Mouse (Mus musculus): Measurements from ENCODE around the gene Ccr6. TPM values are rescaled to one million over a fixed set of nuclear protein-coding genes. Genes with fewer than 3 reads are reported as not detected.

The Ccr6 gene
- polyA plus RNA-seq, 1 experiment from 2014 or later = not detected

Other genes with a start within 250 kb of the Ccr6 start
- gene Gm49673, start 88.3 kb upstream of the Ccr6 start, polyA plus RNA-seq (2015; fragmentation: Nextera tagmentation; extraction: Ambion mirVana) = 0.14 and 0.48 TPM in 2 replicates
- gene Rnaset2a, start 87.9 kb upstream of the Ccr6 start, polyA plus RNA-seq (2015; fragmentation: Nextera tagmentation; extraction: Ambion mirVana) = 12.0 and 12.1 TPM in 2 replicates
- 23.6 and 27.2 TPM in 2 replicates for gene Fgfr1op, start 70.5 kb upstream of the Ccr6 start, polyA plus RNA-seq (2015; fragmentation: Nextera tagmentation; extraction: Ambion mirVana)
- gene Mpc1, start 46.9 kb downstream of the Ccr6 start, polyA plus RNA-seq (2015; fragmentation: Nextera tagmentation; extraction: Ambion mirVana) = 303 and 312 TPM in 2 replicates
- 148 and 157 TPM in 2 replicates for gene Sft2d1, start 75.1 kb downstream of the Ccr6 start, polyA plus RNA-seq (2015; fragmentation: Nextera tagmentation; extraction: Ambion mirVana)
- 11.5 and 12.8 TPM in 2 replicates for gene Prr18, start 101.4 kb downstream of the Ccr6 start, polyA plus RNA-seq (2015; fragmentation: Nextera tagmentation; extraction: Ambion mirVana)
- 0.51 and 0.63 TPM in 2 replicates for gene T2, start 119.9 kb downstream of the Ccr6 start, polyA plus RNA-seq (2015; fragmentation: Nextera tagmentation; extraction: Ambion mirVana)
- 0.46 and 0.54 TPM in 2 replicates for gene T, start 198.4 kb downstream of the Ccr6 start, polyA plus RNA-seq (2015; fragmentation: Nextera tagmentation; extraction: Ambion mirVana)